Mouse (Mus musculus): ENCODE measurements around the gene Ctf1.

- TF ChIP-seq CTCF (conservative IDR thresholded peaks at IDR 0.05; ENCODE audit: low read length) = no peak
- no peak for TF ChIP-seq NANOG (IDR thresholded peaks at IDR 0.05; ENCODE audit: borderline replicate concordance, low read length)
These were observed 6.7 kb downstream of the Ctf1 start for GRCm38 (mm10) chr7:127719258-127719657.

Measured in E14TG2a.4 (cell line).